Mouse (Mus musculus) brain, embryonic 14.5 days (tissue): ENCODE measurements at regions not wholly inside any gene's neighbourhood (a gene's known extent, or its start where the extent isn't known, plus 50 kb on each side); places are given as distances from the start of the nearest gene placed in this dataset.

ENCODE experiments used
- CTCF ChIP-seq: fragments of 200-500 bp; IDR thresholded peaks from 2 replicates; pipeline ENCODE4 v1.5.1; 2012; ENCODE audit warnings: inconsistent platforms, mild to moderate bottlenecking, moderate library complexity, borderline replicate concordance; ENCODE audit not compliant: insufficient read depth, insufficient read length; ENCODE audit errors: extremely low read depth
- POLR2A ChIP-seq: fragments of 200-500 bp; IDR thresholded peaks from 2 replicates; pipeline ENCODE4 v1.6.1; 2012; ENCODE audit warnings: mild to moderate bottlenecking, inconsistent platforms, borderline replicate concordance; ENCODE audit not compliant: poor library complexity, insufficient read depth, insufficient read length, severe bottlenecking; ENCODE audit errors: extremely low read depth

DNA sequence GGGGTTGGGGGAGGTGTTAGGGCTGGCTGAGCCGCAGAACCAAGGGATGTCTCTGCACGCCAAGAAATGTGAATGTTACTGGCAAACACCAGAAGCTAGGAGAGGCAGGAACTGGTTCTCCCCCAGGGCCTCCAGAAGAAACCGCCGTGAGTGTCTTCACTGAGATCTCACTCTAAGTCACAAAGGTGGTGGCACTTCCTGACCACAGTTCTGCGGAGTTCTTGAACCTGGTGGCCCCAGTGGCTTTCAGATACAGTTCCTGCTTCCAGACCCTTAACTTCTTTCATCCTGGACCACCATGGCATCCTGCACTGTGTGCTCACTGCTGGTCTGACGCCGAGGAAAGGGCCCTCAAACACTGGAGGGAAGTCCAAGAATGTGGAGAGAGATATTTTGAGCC is 89.0 kb upstream of the Kcnj15 start:
- TF ChIP-seq POLR2A (no peak), CTCF (no peak)
